Mouse (Mus musculus): ENCODE data around the gene Ralb.

Gene Ralb

DNA sequence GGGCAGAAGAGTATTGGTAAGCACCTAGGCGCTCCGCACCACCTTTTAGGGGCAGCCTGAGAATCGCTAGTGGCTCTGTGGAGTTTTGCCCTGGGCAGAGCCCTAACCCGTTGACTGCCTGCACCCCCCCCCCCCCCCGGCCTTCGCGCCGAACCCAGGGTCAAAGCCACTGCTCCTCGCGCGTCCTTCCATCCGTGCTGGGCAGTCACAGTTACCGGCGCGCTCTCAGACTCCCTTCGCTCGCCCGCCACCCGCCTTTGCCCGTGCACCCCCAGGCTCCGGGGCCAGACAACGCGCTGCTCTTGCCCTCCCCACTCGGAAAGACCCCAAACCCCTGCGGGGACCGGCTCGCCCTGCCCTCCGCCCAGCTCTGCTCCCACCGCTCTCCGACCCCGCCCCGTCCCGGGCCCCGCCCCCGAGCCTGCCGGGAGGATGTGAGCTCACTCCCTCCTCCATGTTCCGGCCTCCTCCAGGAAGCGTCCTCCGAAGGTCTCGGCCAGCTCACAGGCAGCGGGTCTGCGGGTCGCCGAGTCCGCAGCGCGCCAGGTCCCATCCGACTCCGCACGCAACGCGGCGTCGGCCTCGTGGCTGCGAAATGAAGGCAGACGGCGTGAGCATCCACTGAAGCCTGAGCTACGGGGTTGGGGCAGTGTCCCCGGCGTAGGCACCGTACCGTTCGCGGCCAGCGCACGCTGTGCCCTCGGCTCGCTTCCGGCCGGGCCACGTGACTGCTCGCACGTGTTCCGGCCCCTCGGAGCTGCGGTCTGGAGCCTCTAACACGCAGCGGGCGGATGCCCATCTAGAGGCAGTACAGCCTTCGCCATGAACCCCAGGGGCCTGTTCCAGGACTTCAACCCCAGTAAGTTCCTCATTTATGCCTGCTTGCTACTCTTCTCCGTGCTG is 21.3 kb upstream of the Ralb start, which contains the start of gene Tmem185b:
TSS of gene Tmem185b (plus strand) at position 472 of the 903 bp plus-strand sequence.
- in situ Hi-C loops (cut with MboI, MseI) = loop anchor here in 1 of 2 experiments (25.0 kb wide), 1 partner anchor 386 kb away; the partner anchor contains the start of gene Tmem177

GRCm38 (mm10) chr1:119525004-119525444 is 20.4 kb upstream of the Ralb start:
- in situ Hi-C loops (cut with MboI, MseI) = loop anchor here in 1 of 2 experiments (25.0 kb wide), 1 partner anchor 387 kb away; the partner anchor contains the start of gene Tmem177

DNA sequence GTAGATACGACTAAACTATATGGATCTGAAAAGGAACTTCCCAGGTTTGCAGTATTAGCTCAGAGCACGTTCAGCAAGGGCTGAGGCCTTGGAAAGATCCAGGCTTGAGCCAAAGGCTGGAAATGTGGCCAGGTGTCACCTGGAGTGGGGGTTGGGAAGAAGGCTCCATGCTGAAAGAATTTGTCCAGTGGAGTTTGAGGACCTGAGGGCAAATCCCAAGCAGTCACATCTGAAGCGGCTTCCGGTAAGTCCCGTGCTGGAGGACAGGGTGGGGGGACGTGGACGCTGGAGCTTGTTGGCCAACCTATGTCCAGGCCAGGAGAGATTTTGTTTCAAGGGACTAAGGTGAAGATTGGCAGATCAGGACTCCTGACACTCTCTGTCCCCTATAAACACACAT is 19.2 kb upstream of the Ralb start:
- in situ Hi-C loops (cut with MboI, MseI) = no loop called here

DNA sequence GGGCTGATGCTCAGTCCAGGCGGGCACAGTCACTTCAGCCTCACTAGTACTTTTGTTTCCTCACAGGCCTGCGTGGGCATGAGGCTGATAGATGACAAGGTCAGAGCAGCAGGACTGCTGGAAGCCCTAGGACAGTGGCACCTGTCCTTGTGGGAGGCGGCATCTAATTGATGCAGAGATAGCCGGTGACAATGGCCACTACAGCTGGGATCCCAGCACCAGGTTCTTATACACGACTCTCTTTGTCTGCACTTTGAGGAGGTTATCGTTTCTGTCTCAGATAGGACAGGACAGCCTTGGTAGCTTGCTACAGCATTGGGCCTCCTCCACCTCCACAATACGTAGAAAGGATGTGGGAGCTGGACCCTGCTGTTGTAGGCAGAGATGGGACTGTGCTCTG is 18.8 kb upstream of the Ralb start:
- in situ Hi-C loops (cut with MboI, MseI) = no loop called here

DNA sequence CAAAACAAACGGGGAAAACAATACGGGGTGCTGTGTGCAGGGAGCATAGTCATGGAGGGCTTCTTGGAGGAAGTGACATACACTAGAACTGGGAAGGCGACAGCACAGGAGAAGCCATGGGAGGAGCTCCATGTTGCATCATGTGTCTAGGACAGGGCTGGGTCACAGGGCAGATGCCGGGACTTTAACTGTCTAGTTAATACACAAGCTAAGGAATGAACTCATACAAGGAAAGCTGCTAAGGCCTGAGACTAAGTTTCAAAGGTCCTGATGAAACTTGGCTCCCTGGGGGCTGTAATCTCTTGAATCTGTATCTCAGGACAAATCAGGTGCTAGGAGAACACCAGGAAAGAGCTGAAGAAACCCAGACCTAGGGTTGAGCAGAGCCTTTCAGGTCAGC is 18.1 kb upstream of the Ralb start:
- in situ Hi-C loops (cut with MboI, MseI) = no loop called here

- in situ Hi-C loops (cut with MboI, MseI) = no loop called here
Measured at GRCm38 (mm10) chr1:119521681-119522080, 17.1 kb upstream of the Ralb start.

DNA sequence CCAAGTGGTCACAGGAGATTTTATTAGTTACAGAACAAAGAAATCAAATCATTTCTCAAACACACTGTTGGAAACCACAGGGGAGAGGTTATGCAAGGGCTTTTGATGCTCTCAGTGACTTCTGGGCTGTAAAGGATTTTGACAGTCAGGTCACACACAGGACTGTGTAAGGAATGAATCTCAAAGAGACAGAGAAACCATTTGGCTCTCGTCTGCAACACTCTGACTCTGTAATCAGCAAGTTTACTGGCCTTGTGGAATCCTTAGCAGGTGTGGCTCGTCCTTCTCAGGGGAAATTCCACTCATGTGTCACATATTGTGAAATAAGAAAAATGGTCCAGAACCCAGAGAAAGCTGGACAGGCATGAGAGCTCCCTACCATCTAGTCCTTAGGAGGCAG is 16.4 kb upstream of the Ralb start:
- in situ Hi-C loops (cut with MboI, MseI) = no loop called here

DNA sequence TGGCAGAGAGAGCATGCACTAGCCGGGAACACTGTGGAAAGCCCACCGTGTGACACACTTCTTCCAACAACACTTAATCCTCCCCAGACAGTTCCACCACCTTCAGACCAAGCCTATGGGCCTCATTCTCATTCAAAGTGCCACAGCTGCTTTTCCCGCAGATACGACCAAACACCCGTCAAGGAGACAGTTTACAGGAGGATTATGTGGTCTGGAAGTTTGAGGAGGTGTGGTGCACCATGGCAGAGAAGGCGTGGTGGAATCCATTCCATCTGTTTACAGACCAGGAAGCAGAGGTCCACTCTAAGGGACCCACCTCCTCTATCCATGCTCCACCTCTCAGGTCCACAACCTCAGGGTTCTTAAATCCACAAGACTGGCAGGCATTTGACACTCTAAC is 14.7 kb upstream of the Ralb start:
- in situ Hi-C loops (cut with MboI, MseI) = no loop called here

- in situ Hi-C loops (cut with MboI, MseI) = no loop called here
Measured at GRCm38 (mm10) chr1:119518786-119519185, 14.2 kb upstream of the Ralb start.

GRCm38 (mm10) chr1:119518060-119518459 is 13.5 kb upstream of the Ralb start:
- in situ Hi-C loops (cut with MboI, MseI) = no loop called here

GRCm38 (mm10) chr1:119510857-119511256 is 6.3 kb upstream of the Ralb start:
- in situ Hi-C loops (cut with MboI, MseI) = no loop called here

GRCm38 (mm10) chr1:119510409-119510808 is 5.8 kb upstream of the Ralb start:
- in situ Hi-C loops (cut with MboI, MseI) = no loop called here

- in situ Hi-C loops (cut with MboI, MseI) = loop anchor here in 1 of 2 experiments (10.0 kb wide), 1 partner anchor 1915 kb away; no protein-coding TSS in a partner anchor
Measured at GRCm38 (mm10) chr1:119509474-119509873, 4.9 kb upstream of the Ralb start.

GRCm38 (mm10) chr1:119508548-119508947 is 4.0 kb upstream of the Ralb start:
- in situ Hi-C loops (cut with MboI, MseI) = loop anchor here in 1 of 2 experiments (10.0 kb wide), 1 partner anchor 1916 kb away; no protein-coding TSS in a partner anchor

DNA sequence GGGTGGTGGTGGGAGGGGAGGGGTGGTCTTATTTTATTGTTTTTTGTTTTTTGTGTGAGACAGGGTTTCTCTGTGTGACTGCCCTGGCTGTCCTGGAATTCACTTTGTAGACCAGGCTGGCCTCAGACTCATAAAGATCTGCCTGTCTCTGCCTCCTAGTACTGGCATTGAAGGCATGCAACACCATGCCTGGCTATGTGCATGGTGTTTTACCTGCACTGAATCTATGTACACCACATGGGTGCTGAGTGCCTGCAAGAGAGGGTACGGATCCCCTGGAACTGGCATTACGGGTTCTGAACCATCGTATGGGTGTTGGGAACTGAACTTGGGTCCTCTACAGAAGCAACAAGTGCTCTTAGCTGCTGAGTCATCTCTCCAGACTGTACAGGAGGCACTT is 1.4 kb upstream of the Ralb start:
- in situ Hi-C loops (cut with MboI, MseI) = loop anchor here in 1 of 2 experiments (10.0 kb wide), 1 partner anchor 1919 kb away; no protein-coding TSS in a partner anchor

- in situ Hi-C loops (cut with MboI, MseI) = loop anchor here in 1 of 2 experiments (10.0 kb wide), 1 partner anchor 1921 kb away; no protein-coding TSS in a partner anchor
Measured at GRCm38 (mm10) chr1:119503808-119504207, 786 bp downstream of the Ralb start.

- in situ Hi-C loops (cut with MboI, MseI) = loop anchor here in 1 of 2 experiments (10.0 kb wide), 1 partner anchor 1922 kb away; no protein-coding TSS in a partner anchor
Measured at GRCm38 (mm10) chr1:119503181-119503580, 1.4 kb downstream of the Ralb start.

- in situ Hi-C loops (cut with MboI, MseI) = loop anchor here in 1 of 2 experiments (10.0 kb wide), 1 partner anchor 1922 kb away; no protein-coding TSS in a partner anchor
Measured at GRCm38 (mm10) chr1:119502729-119503128, 1.9 kb downstream of the Ralb start.

- in situ Hi-C loops (cut with MboI, MseI) = loop anchor here in 1 of 2 experiments (10.0 kb wide), 1 partner anchor 1923 kb away; no protein-coding TSS in a partner anchor
Measured at GRCm38 (mm10) chr1:119501881-119502280, 2.7 kb downstream of the Ralb start.

DNA sequence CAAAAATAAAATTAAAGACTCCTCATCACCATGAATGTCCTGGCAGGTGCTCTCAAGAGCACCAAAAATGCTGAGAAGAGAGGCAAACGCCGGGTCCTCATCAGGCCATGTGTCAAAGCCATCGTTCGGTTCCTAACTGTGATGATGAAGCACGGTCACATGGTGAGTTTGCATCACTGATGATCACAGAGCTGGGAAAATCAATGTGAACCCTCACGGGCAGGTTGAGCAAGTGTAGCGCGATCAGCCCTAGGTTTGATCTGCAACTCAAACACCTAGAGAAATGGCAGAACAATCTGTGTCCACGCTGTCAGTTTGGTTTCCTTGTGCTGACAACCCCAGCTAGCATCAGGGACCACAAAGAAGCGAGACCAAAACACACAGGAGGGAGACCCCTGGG is 5.1 kb downstream of the Ralb start:
- in situ Hi-C loops (cut with MboI, MseI) = no loop called here

- in situ Hi-C loops (cut with MboI, MseI) = no loop called here
Measured at GRCm38 (mm10) chr1:119498536-119499231, 5.9 kb downstream of the Ralb start.
